Mouse (Mus musculus): Measurements from ENCODE around the gene Alcam.

GRCm38 (mm10) chr16:52473089-52473488 lies 19.2 kb upstream of the Alcam start:
- TF ChIP-seq POLR2A (IDR thresholded peaks at IDR 0.05; ENCODE audit: low read depth, low read length) (no peak), CTCF (conservative IDR thresholded peaks at IDR 0.05; ENCODE audit: insufficient read depth, insufficient read length, low read depth, low read length) (no peak)

Measured in kidney, adult 2 months (tissue).